Mouse (Mus musculus) v-Abl transformed pro-B cells (cell line): ENCODE measurements around the gene Olig3.

Experiments
- in situ Hi-C, 2 experiments: fragments of 400-800 bp; cut with MboI; formaldehyde crosslinking; loops; one replicate each; pipeline ENCODE4 v1.15.1; 2025; ENCODE audit not compliant: unreplicated experiment in 2 of 2

Gene Olig3

DNA sequence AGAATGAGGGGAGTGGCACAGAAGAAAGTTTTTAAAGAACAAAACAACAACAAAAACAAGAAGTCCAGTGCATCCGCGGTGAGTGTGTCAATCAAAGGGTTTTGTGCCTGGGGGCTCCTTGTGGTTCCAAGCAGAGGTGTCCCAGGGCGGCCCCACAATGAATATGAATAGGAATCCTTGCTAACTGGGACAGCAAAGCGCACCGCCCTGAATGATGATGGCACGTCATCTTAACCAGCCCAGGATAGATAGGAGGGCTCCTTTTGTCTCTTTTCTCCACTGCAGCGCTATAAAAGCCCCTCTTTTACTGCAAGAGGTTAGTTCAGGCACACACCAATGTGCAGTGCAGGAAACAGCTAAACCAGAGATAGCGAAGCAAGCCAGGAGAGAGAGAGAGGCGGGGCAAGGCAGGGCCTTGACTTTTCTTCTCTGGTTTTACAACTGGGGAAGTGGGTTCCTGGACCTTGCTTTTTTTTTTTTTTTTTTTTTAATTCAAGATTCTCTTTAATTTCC, at the start of gene Olig3:
Gene Olig3 (plus strand): TSS at position 463 of the 513 bp plus-strand sequence.
- in situ Hi-C loops: no loop called here

DNA sequence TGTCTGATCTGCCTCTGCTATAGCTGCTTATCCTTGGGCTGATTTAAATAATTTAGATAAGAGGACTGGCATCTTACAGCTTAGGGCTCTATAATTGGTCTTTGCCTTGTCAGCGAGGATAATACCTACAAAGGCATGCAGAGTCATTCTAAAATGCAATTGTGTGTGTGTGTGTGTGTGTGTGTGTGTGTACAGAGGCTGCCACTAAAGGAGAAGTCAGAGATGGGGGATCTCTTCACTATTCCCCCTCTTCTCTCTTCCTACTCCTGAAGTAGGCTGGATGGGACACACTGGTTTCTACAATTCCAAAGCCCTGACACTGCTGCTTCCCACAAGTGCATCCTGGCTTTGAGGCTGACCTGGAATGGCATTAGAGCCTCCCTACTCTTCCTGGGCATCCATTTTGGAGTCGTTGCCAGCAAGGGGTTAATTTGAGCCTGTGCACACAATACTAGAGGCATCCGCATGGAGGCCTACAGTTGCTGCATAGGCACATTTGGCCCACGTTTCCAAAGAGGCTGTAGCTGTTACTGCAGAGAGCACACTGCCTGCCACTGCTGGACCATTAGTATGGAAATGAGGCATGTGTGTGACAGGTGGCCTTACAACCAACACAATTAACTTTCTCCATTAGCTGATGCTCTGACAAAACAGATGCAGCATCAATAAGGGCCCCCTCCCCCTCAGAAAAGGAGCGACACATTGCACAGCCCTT, 46.5 kb upstream of the Olig3 start:
- in situ Hi-C loops: no loop called here

DNA sequence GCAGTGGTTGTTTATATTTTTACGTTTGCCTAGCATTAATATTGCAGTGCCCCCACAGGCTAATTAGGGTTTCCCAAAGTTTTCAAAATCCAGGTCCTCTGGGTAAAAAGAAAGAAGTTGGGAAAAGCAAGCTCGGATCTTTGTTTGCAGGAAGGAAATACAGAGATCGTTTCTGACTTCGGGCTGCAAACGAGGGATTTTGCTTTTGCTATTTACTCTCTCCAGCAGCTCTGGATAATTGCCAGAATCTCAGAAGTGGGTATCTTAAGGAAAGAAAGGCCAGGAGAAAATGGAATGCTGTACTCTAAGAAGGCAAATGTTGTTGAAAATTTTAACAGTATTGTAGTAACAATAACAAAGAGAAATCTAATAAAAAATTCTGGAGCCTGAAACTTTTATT, 45.9 kb upstream of the Olig3 start:
- in situ Hi-C loops: no loop called here

DNA sequence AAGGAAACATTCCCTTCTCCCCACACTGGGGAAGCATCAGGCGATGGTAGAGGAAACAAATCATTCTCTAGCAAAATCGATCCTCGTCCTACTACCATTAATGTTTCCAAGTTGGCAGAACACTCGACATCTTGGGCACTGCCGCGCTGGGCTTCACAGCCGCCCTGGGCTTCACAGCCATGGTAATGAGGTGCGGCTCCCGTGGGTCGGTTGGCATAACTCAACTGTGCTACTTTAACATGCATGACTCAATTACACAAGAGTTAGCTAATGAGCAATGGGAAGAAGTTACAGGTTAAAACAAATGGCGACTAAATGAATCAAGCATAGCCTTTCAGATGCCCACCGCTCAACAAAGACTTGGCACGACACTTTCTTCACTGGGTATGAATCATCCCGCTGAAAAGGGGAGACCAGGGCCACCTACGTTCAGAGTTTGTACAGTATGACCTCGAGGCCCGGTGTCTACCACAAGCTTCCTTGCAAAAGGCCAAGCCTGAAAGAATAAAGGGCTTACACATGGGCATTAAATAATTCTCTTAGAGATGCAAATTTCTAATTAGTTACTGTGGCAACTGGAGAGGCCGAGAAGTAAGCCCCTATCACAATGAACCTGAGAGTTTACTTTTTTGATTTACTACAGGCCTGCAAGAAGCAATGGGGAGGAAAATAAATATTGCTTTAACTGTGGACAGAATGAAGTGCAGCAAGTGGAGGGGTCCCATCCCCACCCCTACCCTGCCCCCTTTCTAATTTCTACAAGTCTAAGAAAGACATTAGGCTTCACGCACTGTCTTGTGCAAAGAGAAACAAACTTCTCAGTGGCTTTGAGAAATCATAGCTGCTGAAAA, 38.1 kb upstream of the Olig3 start:
- in situ Hi-C loops: no loop called here

DNA sequence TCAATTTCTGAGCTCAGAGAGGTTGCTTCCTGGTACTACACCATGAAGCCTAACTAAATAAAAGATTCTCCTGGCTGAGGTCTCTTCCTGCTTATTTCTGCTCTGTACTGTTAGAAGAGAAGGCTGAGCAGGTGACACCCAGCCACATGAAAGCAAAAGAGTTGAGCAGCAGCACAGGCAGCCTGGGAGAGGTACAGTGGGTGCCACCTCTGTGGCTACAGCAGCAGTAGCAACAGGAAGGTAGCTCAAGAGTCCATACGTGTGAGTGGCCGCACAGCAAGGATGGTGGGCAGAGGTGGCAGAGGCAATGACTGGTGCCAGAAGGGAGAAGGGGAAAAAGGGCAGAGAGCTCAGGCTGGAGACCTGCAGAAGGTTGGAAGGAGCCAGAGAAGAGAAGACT, 34.6 kb upstream of the Olig3 start:
- in situ Hi-C loops: no loop called here

DNA sequence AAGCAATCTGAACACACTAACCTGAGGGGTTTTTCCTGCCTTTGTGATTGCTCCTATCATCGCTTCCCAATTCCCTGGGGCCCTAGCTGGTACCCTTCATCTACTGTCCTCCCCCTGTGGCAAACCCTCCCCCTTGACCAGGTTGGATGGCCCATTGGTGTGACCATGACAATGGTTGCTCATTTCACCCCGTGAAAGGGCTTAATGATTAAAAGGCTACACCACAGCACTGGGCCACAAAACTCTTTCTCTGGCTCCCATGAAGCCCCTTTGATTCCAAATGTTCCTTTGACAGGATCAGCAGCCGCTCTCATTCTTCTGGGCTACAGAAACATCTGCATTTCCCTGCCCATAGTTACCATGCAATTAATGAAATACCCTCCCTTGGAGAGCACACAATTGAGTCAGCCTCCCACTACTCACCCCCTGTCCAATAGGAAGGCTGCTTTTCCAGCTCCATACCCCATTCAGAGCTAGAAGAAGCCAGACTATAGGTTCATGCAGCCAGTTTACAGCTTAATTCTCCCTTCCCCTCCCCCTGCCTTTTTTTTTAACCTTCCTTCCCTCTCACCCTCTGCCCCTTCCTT, 27.0 kb upstream of the Olig3 start:
- in situ Hi-C loops: no loop called here

DNA sequence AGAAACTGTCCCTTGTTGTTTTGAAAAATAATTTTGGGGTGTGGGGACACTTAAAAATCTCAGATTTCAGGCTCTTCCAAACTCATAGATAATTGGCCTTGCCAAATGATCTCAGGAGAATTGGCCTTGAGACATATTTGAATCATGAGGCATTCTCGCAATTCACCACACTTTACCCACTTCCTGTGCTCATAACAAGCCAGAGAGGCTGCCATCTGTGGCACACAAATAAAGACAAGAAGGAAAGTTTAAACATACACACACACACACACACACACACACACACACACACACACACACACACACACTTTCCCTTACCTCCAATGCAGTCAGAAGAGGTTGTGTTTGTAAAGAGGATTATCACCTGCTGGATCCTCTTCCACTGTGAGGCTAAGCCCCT, 22.9 kb upstream of the Olig3 start:
- in situ Hi-C loops: no loop called here

DNA sequence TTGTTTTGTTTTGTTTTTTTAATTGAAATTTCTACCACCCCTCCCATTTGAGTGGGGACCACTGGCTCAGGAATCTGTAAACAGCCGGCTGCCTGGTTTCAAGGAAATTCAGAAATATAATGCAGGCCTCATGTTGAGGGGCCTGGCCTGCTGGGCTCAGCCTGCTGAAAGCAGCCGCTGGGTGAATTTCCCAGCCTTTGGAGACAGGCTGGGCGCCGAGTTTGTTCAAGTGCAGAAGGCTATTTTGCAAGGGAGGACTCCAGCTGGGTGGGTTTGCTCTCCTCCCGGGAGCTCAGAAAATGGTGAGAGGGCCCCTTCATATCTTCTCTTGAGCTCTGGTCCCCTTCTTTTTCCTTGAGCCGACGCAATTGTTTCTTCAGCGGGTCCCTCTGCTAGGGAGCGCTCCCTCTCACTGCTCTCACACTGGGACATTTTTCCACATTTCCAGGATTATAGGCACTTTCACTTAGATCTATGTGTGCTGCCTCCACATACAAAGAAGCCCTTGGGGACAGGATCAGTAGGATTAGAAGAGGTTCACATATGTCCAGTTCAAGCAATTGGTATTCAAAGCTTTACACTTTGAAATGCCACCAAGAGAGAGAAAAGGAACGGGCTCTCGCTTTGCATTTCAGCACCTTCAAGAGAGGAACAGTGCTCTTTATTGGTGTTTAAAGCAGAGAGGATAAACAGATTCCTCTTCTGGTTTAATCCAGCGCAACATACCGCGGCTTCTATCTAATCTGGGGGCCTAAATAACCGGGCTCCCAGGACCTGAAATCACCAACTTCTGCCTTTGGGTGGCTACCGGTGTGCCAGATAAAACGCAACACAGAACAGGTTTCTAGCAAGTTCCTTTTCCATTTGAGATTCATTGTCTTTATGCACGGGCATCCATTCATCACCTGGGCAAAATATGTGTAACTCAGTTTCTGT, 17.4 kb upstream of the Olig3 start:
- in situ Hi-C loops: no loop called here

DNA sequence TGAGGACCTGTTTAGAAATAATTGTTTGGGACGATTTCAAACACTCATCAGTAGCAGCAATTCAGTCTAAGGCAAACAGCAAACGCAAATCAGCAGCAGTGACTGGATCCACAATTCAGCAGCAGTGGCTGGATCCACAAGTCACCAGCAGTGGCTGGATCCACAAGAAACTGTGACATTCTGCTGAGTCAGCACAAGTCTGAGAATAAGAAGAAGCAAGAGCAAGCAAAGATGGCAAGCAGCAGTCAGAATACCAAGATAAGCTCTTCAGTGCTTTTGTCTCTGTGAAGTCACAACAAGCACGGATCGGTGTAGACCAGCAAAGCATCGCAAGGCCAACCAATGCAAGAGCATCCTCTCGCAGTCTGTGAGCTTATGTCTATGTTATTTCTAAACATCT, 12.3 kb upstream of the Olig3 start:
- in situ Hi-C loops: no loop called here

DNA sequence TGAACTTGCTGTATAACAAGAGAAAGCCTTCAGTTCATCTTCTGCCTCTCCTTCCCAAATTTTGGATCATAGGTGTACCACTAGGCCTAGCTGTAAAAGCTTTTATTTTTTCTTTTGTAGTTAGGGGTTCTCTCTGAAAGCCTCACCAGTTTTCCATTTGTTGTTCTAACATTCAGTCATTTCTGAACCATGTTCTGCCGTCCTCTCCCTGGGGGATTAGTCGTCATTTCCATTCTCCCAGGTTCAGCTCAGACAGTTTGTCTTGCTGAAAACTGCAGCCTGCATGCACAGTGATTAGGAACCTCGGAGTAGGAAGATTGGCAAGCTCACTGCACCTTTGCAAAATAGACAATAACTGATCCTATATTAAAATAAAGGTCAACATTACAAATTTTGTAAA, 7.0 kb upstream of the Olig3 start:
- in situ Hi-C loops: no loop called here

DNA sequence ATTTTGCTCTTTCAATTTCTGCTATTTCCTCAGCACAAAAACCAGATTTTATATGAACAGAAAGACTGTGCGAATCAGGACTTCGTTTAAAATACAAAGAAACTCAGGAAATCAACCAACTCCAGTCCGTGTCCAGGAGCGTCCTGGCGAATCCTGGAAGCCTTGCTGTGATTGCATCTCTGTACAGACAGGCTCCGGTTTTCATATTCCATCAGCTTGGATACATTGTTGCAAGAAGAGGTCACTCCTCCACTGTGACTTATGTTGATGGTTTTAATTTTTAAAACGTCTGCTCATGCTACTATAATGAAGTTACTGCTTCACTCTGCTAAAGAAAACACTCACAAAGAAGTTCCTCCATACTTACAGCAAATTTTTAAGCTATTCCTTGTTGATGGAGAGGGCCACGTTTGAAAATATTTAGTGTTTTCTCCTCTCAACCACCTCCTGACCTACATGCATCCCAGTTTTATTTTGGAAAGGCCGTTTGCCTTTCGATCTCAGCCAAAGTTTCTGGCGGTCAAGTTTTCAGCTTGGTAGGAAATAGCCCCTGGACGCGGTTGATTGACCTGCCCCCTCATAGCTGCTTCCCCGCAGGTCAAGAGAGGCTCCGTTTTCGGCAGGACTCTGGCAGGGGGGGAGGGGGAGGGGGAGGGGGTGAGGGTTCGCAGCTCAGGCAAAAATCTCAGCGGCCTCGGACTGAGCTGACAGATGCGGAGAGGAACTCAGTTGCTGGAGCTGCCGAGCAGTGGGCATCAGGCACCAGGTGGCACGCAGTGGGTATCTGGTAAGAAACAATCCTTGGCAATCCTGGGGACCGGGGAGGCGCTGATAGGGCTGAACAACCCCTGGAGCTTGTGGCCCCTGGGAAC, 4.1 kb upstream of the Olig3 start:
- in situ Hi-C loops: no loop called here

DNA sequence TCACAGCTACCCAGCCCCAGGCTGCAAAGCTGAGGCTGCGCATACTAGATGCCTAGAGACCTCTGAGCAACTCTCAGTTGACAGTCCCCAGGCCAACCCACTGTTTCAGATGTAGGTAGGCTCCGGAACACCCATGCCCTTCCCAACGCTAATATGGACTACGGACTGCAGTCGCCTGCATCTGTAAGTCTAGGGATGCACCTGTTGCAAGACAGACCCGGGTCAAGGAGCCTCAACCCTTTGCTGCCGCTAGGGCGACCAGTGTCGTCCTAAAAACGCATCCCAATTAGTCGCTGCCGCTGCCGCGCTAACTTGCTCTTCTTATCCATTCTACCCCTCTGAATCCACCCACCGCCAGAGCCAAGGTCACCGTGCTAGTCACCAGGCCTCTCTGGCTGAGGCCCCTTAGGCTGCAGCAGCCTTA, 3.4 kb upstream of the Olig3 start:
- in situ Hi-C loops: no loop called here

DNA sequence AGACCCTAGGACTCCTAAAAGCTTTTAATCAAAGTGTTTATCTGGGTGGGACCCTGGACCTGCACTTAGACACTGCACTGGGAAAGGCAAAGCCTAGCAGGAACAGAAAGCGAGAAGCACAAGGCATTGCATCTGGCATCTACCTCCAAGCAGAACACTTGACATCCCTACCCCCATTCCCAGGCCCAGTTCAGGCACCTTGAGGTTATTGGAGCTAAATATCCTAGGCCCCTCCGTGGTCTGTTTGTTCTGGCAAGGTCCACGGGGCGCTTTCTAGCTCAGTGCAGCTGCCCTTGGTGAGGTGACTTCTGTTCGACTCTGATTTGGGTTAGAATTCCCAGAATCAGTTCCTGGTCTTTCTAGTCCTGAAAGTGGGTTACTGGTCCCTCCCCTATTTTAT, 2.7 kb upstream of the Olig3 start:
- in situ Hi-C loops: no loop called here

DNA sequence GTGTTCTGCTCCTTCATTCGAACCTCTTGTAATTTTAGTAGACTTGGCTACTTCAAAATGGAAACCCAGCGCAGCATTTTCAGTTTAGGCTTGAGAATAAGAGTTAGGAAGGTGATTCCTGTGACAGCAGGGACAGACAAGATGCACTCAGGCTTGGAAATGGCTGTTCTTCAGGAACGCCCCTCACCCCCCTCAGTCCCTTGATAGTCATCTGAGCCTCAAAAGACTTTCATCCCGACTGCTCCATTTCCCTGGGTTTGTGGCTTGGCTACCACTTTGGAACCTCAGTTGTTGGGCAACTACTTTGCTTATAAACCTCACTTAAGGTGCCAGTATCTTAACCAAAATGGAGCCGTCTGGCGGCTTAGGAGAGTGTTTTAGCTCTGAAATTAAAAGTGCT, 2.2 kb upstream of the Olig3 start:
- in situ Hi-C loops: no loop called here

DNA sequence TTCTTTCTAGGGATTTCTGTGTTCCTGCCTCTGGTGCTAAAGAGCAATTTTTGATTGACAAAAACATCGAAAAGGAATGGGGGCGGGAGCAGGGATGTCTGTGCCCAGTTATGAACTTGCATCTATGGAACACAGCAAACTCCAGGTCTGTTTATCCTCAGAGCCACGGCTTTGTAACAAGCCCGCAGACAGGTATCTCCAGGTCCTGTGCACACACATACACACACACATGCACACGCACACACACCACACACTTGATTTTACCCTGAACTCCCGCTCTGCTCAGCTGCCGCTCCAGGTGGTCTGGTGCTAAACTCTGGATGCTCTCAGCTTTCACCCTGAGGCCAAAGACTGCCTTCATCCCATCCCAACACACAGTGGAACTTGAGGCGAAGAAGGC, 1.3 kb upstream of the Olig3 start:
- in situ Hi-C loops: no loop called here

DNA sequence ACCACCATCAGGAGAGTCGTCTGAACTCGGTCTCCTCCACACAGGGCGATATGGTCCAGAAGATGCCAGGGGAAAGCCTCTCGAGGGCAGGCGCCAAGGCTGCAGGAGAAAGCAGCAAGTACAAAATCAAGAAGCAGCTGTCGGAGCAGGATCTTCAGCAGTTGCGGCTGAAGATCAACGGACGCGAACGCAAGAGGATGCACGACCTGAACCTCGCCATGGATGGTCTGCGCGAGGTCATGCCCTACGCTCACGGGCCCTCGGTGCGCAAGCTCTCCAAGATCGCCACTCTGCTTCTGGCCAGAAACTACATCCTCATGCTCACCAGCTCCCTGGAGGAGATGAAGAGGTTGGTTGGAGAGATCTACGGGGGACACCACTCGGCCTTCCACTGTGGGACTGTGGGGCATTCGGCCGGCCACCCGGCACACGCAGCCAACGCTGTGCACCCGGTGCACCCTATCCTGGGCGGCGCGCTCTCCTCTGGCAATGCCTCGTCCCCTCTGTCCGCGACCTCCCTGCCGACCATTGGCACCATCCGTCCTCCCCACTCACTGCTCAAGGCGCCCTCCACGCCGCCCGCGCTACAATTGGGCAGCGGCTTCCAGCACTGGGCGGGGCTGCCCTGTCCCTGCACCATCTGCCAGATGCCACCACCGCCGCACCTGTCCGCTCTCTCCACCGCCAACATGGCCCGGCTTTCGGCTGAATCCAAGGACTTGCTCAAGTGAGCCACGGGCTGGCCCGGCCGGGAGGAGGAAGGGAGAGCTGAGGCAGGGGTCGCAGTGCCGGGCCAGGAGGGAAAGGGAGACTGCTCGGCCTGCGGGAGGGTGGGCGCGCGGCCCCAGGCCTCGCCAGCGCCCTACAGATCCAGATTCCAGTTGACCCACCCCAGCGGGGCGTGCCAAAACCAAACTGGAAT, 648 bp downstream of the Olig3 start:
- in situ Hi-C loops: no loop called here

DNA sequence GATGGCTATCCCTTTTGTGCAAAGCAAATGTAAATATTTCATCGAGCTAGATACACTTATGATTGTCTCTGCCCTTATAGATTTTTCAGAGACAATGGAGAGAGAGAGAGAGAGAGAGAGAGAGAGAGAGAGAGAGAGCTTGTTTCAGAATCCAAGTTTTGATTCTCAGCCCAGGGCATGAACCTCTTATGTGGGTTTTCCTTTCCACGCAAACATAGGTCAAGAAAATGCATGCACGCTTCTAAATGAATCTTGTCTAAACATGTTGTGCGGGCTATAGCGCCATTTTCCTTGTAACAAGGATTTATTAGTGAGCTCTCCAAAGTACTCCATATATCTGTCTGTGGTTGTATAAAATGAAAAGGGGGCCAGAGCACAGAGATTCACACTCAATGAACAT, 1.5 kb downstream of the Olig3 start:
- in situ Hi-C loops: no loop called here
